Mouse (Mus musculus): ENCODE results near the gene Ssu2.

GRCm38 (mm10) chr6:112331223-112331598 lies 56.6 kb downstream of the Ssu2 start:
- TF ChIP-seq CTCF (IDR thresholded peaks at IDR 0.05; ENCODE audit: control insufficient read depth, insufficient read depth, low read length) (no peak), POLR2A (IDR thresholded peaks at IDR 0.05; ENCODE audit: borderline replicate concordance, control insufficient read depth, low read depth, low read length) (no peak)
